Mouse (Mus musculus) adrenal gland, postnatal 14 days (tissue): ENCODE data around the gene Mrps5. TPM values are rescaled to one million over a fixed set of nuclear protein-coding genes. Genes with fewer than 3 reads are reported as not detected.

Experiments
- total RNA-seq: library from RNA; stranded (reverse); gene quantifications from 2 replicates; pipeline ENCODE4 v1.2.3, GENCODE M21; 2021

Gene Mrps5
- total RNA-seq, 1 experiment from 2014 or later: 131 TPM

Other genes with a start within 250 kb of the Mrps5 start
- not detected in 2 replicates for gene Astl, start 248.6 kb upstream of the Mrps5 start, total RNA-seq
- gene Adra2b, start 224.0 kb upstream of the Mrps5 start, total RNA-seq: 2.6 TPM in 2 replicates
- 0.37 and 0.38 TPM in 2 replicates for gene Gpat2, start 162.0 kb upstream of the Mrps5 start, total RNA-seq
- 48.1 and 48.5 TPM in 2 replicates for gene Fahd2a, start 142.7 kb upstream of the Mrps5 start, total RNA-seq
- gene Kcnip3, start 65.1 kb upstream of the Mrps5 start, total RNA-seq: 5.1 and 5.3 TPM in 2 replicates
- 0.19 and 0.26 TPM in 2 replicates for gene Prom2, start 45.8 kb upstream of the Mrps5 start, total RNA-seq
- 2.8 and 4.1 TPM in 2 replicates for gene Zfp661, start 128 bp upstream of the Mrps5 start, total RNA-seq
- gene Mal, start 69.5 kb downstream of the Mrps5 start, total RNA-seq: 5.9 and 6.0 TPM in 2 replicates
- gene Mall, start 142.7 kb downstream of the Mrps5 start, total RNA-seq: 2.2 and 2.5 TPM in 2 replicates
- 18.7 and 20.9 TPM in 2 replicates for gene Nphp1, start 201.7 kb downstream of the Mrps5 start, total RNA-seq
- gene Mtln, start 205.3 kb downstream of the Mrps5 start, total RNA-seq: 68.9 and 70.2 TPM in 2 replicates
- 6.0 and 7.3 TPM in 2 replicates for gene Bub1, start 244.6 kb downstream of the Mrps5 start, total RNA-seq